Mouse (Mus musculus) cortical plate, adult 2 months (tissue): ENCODE measurements around the gene Pak6.

Source experiments
- CTCF ChIP-seq: fragments of 200-500 bp; IDR thresholded peaks from 2 replicates; pipeline ENCODE4 v1.5.1; 2011; ENCODE audit warnings: mild to moderate bottlenecking, control low read depth, low read length; ENCODE audit not compliant: insufficient read depth; ENCODE audit errors: extremely low read depth
- POLR2A ChIP-seq: fragments of 200-500 bp; IDR thresholded peaks from 2 replicates; pipeline ENCODE4 v1.6.1; 2011; ENCODE audit warnings: mild to moderate bottlenecking, low read length, control low read depth; ENCODE audit not compliant: insufficient read depth; ENCODE audit errors: extremely low read depth

DNA sequence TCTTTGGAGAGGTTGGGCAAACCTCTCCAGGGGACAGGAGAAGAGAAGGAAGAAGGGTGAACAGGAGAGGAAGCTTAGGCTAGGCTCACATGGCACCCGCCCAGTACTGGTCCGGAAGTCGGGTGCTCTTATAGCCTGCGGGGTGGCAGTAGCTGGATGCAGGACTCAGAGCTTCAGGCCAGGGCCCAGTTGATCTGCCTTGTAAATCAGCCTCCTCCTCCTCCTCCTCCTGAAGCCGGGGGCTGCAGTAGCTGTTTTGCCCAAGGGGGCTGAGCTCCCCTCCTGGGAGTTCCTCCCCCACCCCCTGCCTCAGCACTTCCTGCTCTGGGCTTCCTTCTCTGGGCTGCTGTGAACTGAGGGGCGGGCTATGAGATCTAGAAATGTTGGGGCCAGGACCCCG is 65.2 kb downstream of the Pak6 start, which contains the start of gene Plcb2:
- TF ChIP-seq POLR2A: no peak
- TF ChIP-seq CTCF: no peak
